Mouse (Mus musculus): ENCODE measurements around the gene Ndufa12. TPM values are rescaled to one million over a fixed set of nuclear protein-coding genes. Genes with fewer than 3 reads are reported as not detected.

The Ndufa12 gene
- polyA plus RNA-seq, 1 experiment = 328 TPM

GRCm38 (mm10) chr10:94253260-94253807 lies 54.8 kb downstream of the Ndufa12 start:
- H3K36me3 ChIP-seq (ENCODE audit: control insufficient read depth, insufficient read depth, low read length) = no peaks in the 10 kb centered on the region
- no peak for DNase-seq
- H3K27ac ChIP-seq (ENCODE audit: insufficient read depth, low read depth, low read length) = no peak overlapping the region
- WGBS = 47% methylated on average over 17 of the region's 17 CpGs
- no peaks in the 10 kb centered on the region for H3K4me1 ChIP-seq (ENCODE audit: control insufficient read depth, insufficient read depth, low read length)
- no peaks in the 10 kb centered on the region for H3K27me3 ChIP-seq (replicated peaks; ENCODE audit: control insufficient read depth, insufficient read depth, low read length)
- TF ChIP-seq POLR2A (IDR thresholded peaks at IDR 0.05; ENCODE audit: low read depth, low read length) = no peak
- no peak overlapping the region for H3K4me3 ChIP-seq (ENCODE audit: insufficient read depth, low read depth, low read length)

DNA sequence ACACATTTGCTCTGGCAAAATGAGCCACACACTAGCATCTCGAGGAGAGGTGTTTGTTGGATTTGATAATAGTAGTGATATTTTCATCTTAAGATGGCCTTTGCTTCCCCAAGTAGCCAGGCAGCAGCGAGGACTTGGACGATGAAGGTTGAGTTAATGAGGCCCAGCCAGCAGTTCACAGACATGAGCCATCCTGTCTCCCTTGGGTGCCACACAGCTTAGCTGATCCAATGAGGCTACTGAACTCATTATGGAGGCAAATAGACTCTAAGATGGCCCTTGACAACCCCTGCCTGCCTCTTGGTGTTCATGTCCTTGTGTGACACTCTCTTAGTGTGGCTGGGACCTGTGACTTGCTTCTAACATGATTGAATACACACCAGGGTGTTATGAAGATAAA lies 56.2 kb downstream of the Ndufa12 start:
- Histone ChIP-seq H3K4me3 (ENCODE audit: insufficient read depth, low read depth, low read length) (no peak overlapping the region), H3K27ac (ENCODE audit: insufficient read depth, low read depth, low read length) (no peak overlapping the region), H3K27me3 (replicated peaks; ENCODE audit: control insufficient read depth, insufficient read depth, low read length) (no peaks in the 10 kb centered on the region), H3K36me3 (ENCODE audit: control insufficient read depth, insufficient read depth, low read length) (no peaks in the 10 kb centered on the region), H3K4me1 (ENCODE audit: control insufficient read depth, insufficient read depth, low read length) (no peaks in the 10 kb centered on the region)
- WGBS = 62% methylated on average over 3 of the region's 3 CpGs
- no peak for DNase-seq
- TF ChIP-seq CTCF (conservative IDR thresholded peaks at IDR 0.05; ENCODE audit: insufficient read depth, insufficient read length, low read depth, low read length) (no peak), POLR2A (IDR thresholded peaks at IDR 0.05; ENCODE audit: low read depth, low read length) (no peak)

DNA sequence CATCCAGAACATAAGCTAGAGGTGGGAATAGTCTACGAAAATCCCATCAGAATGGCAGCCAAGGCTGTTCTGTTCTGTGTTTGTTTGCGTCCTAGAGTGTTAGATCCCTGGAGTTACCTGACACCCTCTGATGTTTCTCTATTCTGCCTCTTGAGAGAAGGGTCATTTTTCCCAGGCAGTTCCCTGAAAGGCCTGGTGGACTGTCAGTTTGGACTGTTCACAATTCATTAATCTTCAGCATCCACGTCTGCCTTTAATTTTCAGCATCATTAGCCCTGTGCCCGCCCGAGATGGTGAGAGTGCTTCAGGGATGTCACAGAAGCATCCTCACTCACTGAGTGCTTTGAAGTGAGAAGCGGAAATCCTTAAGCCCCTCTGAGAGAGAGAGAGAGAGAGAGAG lies 57.2 kb downstream of the Ndufa12 start:
- TF ChIP-seq POLR2A (IDR thresholded peaks at IDR 0.05; ENCODE audit: low read depth, low read length) (no peak), CTCF (conservative IDR thresholded peaks at IDR 0.05; ENCODE audit: insufficient read depth, insufficient read length, low read depth, low read length) (no peak)
- 50% methylated on average over 6 of the region's 6 CpGs for WGBS
- no peaks in the 10 kb centered on the region for H3K4me1 ChIP-seq (ENCODE audit: control insufficient read depth, insufficient read depth, low read length)
- H3K27ac ChIP-seq (ENCODE audit: insufficient read depth, low read depth, low read length) = no peak overlapping the region
- no peaks in the 10 kb centered on the region for H3K27me3 ChIP-seq (replicated peaks; ENCODE audit: control insufficient read depth, insufficient read depth, low read length)
- no peak for DNase-seq
- no peak overlapping the region for H3K4me3 ChIP-seq (ENCODE audit: insufficient read depth, low read depth, low read length)
- no peaks in the 10 kb centered on the region for H3K36me3 ChIP-seq (ENCODE audit: control insufficient read depth, insufficient read depth, low read length)

- no peak for TF ChIP-seq POLR2A (IDR thresholded peaks at IDR 0.05; ENCODE audit: low read depth, low read length)
- TF ChIP-seq CTCF (conservative IDR thresholded peaks at IDR 0.05; ENCODE audit: insufficient read depth, insufficient read length, low read depth, low read length) = no peak
- no peak overlapping the region for H3K4me3 ChIP-seq (ENCODE audit: insufficient read depth, low read depth, low read length)
- no peaks in the 10 kb centered on the region for H3K4me1 ChIP-seq (ENCODE audit: control insufficient read depth, insufficient read depth, low read length)
- H3K36me3 ChIP-seq (ENCODE audit: control insufficient read depth, insufficient read depth, low read length) = no peaks in the 10 kb centered on the region
- 89% methylated on average over 4 of the region's 4 CpGs for WGBS
- no peak for DNase-seq
- no peaks in the 10 kb centered on the region for H3K27me3 ChIP-seq (replicated peaks; ENCODE audit: control insufficient read depth, insufficient read depth, low read length)
- H3K27ac ChIP-seq (ENCODE audit: insufficient read depth, low read depth, low read length) = no peak overlapping the region
Measured at GRCm38 (mm10) chr10:94256518-94256917, 58.0 kb downstream of the Ndufa12 start.

DNA sequence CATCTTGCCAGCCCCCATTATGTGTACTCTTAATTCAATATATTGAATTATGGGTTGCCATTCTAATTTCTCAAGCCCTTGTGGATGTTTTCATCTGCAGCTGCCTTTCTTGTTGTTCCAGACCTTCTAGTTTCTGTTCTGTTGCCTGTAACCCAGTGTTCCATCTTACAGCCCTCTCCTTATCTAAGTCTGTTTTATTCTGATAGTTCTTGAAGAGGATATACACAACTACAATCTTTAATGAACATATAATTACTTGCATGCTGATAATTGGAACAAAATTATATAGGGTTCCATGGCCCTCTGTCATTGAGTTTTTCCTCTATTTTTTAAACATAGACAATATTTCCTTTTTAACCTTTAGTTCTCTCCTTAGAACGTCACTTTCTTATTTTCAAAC lies 62.0 kb downstream of the Ndufa12 start:
- Histone ChIP-seq H3K36me3 (ENCODE audit: control insufficient read depth, insufficient read depth, low read length) (no peaks in the 10 kb centered on the region), H3K4me1 (ENCODE audit: control insufficient read depth, insufficient read depth, low read length) (no peaks in the 10 kb centered on the region), H3K4me3 (ENCODE audit: insufficient read depth, low read depth, low read length) (no peak overlapping the region), H3K27ac (ENCODE audit: insufficient read depth, low read depth, low read length) (no peak overlapping the region), H3K27me3 (replicated peaks; ENCODE audit: control insufficient read depth, insufficient read depth, low read length) (no peaks in the 10 kb centered on the region)
- no peak for TF ChIP-seq CTCF (conservative IDR thresholded peaks at IDR 0.05; ENCODE audit: insufficient read depth, insufficient read length, low read depth, low read length)
- no peak for TF ChIP-seq POLR2A (IDR thresholded peaks at IDR 0.05; ENCODE audit: low read depth, low read length)
- 71% methylated on average over 1 of the region's 1 CpGs for WGBS
- no peak for DNase-seq

- Histone ChIP-seq H3K27me3 (replicated peaks; ENCODE audit: control insufficient read depth, insufficient read depth, low read length) (no peaks in the 10 kb centered on the region), H3K36me3 (ENCODE audit: control insufficient read depth, insufficient read depth, low read length) (no peaks in the 10 kb centered on the region), H3K4me1 (ENCODE audit: control insufficient read depth, insufficient read depth, low read length) (no peaks in the 10 kb centered on the region), H3K27ac (ENCODE audit: insufficient read depth, low read depth, low read length) (no peak overlapping the region), H3K4me3 (ENCODE audit: insufficient read depth, low read depth, low read length) (no peak overlapping the region)
- 91% methylated on average over 13 of the region's 13 CpGs for WGBS
- no peak for DNase-seq
- TF ChIP-seq CTCF (conservative IDR thresholded peaks at IDR 0.05; ENCODE audit: insufficient read depth, insufficient read length, low read depth, low read length) = no peak
- TF ChIP-seq POLR2A (IDR thresholded peaks at IDR 0.05; ENCODE audit: low read depth, low read length) = no peak
Measured at GRCm38 (mm10) chr10:94262646-94263045, 64.1 kb downstream of the Ndufa12 start.

DNA sequence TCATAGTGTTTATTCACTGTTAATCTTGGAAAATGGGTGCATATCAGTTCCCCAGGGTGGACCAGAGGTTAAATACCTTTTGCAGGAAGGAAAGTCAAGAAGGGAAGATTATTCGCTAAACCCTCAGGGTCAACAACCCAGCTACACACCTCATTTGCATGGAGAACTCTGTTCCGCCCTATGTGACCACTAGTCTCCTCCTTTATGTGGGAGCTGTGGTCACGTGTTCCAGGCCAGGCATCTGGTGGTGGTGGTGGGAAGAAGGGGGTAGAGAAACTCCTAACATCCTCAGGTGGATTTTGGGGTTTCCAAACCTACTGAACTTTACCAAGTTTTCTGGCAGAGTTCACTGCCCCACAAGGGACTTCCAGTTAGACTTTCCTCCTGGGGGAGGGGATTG lies 64.7 kb downstream of the Ndufa12 start:
- 65% methylated on average over 3 of the region's 3 CpGs for WGBS
- H3K4me3 ChIP-seq (ENCODE audit: insufficient read depth, low read depth, low read length) = no peak overlapping the region
- no peak for TF ChIP-seq POLR2A (IDR thresholded peaks at IDR 0.05; ENCODE audit: low read depth, low read length)
- no peak for TF ChIP-seq CTCF (conservative IDR thresholded peaks at IDR 0.05; ENCODE audit: insufficient read depth, insufficient read length, low read depth, low read length)
- H3K4me1 ChIP-seq (ENCODE audit: control insufficient read depth, insufficient read depth, low read length) = no peaks in the 10 kb centered on the region
- H3K27ac ChIP-seq (ENCODE audit: insufficient read depth, low read depth, low read length) = no peak overlapping the region
- DNase-seq = no peak
- no peaks in the 10 kb centered on the region for H3K27me3 ChIP-seq (replicated peaks; ENCODE audit: control insufficient read depth, insufficient read depth, low read length)
- H3K36me3 ChIP-seq (ENCODE audit: control insufficient read depth, insufficient read depth, low read length) = no peaks in the 10 kb centered on the region
